Mouse (Mus musculus) liver, postnatal 0 days (tissue): ENCODE measurements around the gene Acot2.

Experiments used
- CTCF ChIP-seq: sonication (generic); IDR thresholded peaks from 2 replicates; pipeline ENCODE4 v1.5.1; 2016; ENCODE audit warnings: antibody characterized with exemption, low read depth
- EP300 ChIP-seq: IDR thresholded peaks from 2 replicates; pipeline ENCODE4 v1.6.1; 2016; ENCODE audit warnings: antibody characterized with exemption, low read depth, mild to moderate bottlenecking

- TF ChIP-seq CTCF (no peak), EP300 (no peak)
These were observed 6.0 kb upstream of the Acot2 start for GRCm38 (mm10) chr12:83981615-83982014.
